Mouse (Mus musculus): ENCODE data around the gene Mapre3.

DNA sequence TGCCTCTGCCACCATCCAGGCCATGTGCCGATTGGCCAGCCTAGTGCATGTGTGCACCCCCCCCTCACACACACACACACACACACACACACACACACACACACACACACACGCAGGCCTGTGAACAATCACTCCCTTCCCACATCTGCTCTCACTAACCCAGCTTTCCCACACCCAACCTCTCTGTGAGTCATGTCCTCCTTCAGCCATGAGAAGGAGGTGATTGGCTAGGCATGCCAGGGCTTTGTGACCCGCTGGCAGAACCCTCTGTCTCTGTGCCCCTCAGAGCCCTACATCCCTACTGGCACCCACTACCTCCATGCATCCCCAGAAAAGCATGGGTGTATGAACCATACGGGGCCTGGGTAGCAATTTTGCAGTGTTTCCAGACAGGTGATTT, 39.1 kb downstream of the Mapre3 start:
- no peak for TF ChIP-seq POLR2A (IDR thresholded peaks at IDR 0.05; ENCODE audit: borderline replicate concordance, extremely low read depth, low read depth, low read length)
- no peak for TF ChIP-seq CTCF (IDR thresholded peaks at IDR 0.05; ENCODE audit: insufficient read depth, low read length)
